Mouse (Mus musculus): Measurements from ENCODE around the gene Tmprss2. TPM values are rescaled to one million over a fixed set of nuclear protein-coding genes. Genes with fewer than 3 reads are reported as not detected.

Gene Tmprss2
- polyA plus RNA-seq (2015; fragmentation: Nextera tagmentation; extraction: Ambion mirVana), result not detected in 2 replicates

DNA sequence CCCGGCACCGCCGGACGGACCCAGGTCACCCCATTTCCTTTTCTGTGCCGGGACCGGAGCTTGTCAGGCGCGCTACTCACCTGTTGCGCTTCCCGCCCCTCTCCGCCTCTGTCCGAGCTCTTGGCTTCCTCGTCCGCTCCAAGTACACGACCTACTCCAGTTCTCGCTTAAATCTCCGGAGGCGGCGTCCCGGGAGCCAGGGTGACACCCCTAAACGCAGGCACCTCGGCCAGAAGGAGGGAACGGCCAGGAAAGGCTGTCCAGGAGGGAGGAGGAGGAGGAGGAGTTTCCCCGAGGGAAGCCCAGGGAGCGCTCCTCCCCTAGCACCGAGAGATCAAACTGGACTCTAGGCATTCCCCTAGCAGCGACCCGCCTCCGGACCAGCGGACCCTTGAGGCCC, at the start of gene Tmprss2:
Gene Tmprss2, minus strand, starts transcription at position 257 of the 400 bp plus-strand sequence.

Other genes with a start within 250 kb of the Tmprss2 start
- 0.10 and 0.21 TPM in 2 replicates for gene Mx1, start 148.3 kb downstream of the Tmprss2 start, polyA plus RNA-seq (2015; fragmentation: Nextera tagmentation; extraction: Ambion mirVana)
- not detected in 2 replicates for gene Fam3b, start 96.4 kb downstream of the Tmprss2 start, polyA plus RNA-seq (2015; fragmentation: Nextera tagmentation; extraction: Ambion mirVana)
- gene Ripk4, start 152.6 kb upstream of the Tmprss2 start, polyA plus RNA-seq (2015; fragmentation: Nextera tagmentation; extraction: Ambion mirVana), result 0.22 TPM in 1 of 2 replicates, not detected in the other
- gene Prdm15, start 240.7 kb upstream of the Tmprss2 start, polyA plus RNA-seq (2015; fragmentation: Nextera tagmentation; extraction: Ambion mirVana), result 2.2 and 3.0 TPM in 2 replicates